Comparison of ENCODE assay signal across 11 mouse cellular contexts in genomic region chr2:65449126-65449828, GRCm38 (mm10).
"Had no signal": no experiment of that assay in that cellular context is flagged by ENCODE, and none has a peak within 500 bp of the region (broad histone marks: within the 10 kb centered on the region; RNA-seq: fewer than 3 reads in every experiment).

No protein-coding gene starts in this region.

- DNase-seq: gastrocnemius, postnatal 14 days; heart, adult 18-20 months; heart, postnatal 10 days; heart, postnatal 4 days; kidney, adult 18-20 months; kidney, adult 8-10 months; kidney, postnatal 10 days; kidney, postnatal 25 days; kidney, postnatal 4 days; liver; liver, embryonic 13.5 days had no signal
